Mouse (Mus musculus) R1 (cell line): ENCODE measurements around the gene Fabp7.
A peak's percentile ranks its signal among the peaks of the same experiment; 100 is the strongest.

Experiments used
- DNase-seq: peaks from one replicate; pipeline ENCODE4 v3.0.0-alpha.2; 2018; ENCODE audit warnings: low read depth, low spot score

The Fabp7 gene

GRCm38 (mm10) chr10:57799486-57799885, 14.8 kb downstream of the Fabp7 start:
- no peak for DNase-seq

- DNase-seq, result no peak
Measured at GRCm38 (mm10) chr10:57807754-57808153, 23.1 kb downstream of the Fabp7 start.

- no peak for DNase-seq
Measured at GRCm38 (mm10) chr10:57812161-57812856, 27.6 kb downstream of the Fabp7 start.

- no peak for DNase-seq
Measured at GRCm38 (mm10) chr10:57814295-57814694, 29.6 kb downstream of the Fabp7 start.

GRCm38 (mm10) chr10:57815869-57816268, 31.2 kb downstream of the Fabp7 start:
- no peak for DNase-seq

GRCm38 (mm10) chr10:57819209-57819608, 34.5 kb downstream of the Fabp7 start:
- no peak for DNase-seq

- no peak for DNase-seq
Measured at GRCm38 (mm10) chr10:57822473-57822872, 37.8 kb downstream of the Fabp7 start.

GRCm38 (mm10) chr10:57828649-57829048, 44.0 kb downstream of the Fabp7 start:
- peak; percentile 2 for DNase-seq

- no peak for DNase-seq
Measured at GRCm38 (mm10) chr10:57829621-57830020, 44.9 kb downstream of the Fabp7 start.

GRCm38 (mm10) chr10:57835094-57835493, 50.4 kb downstream of the Fabp7 start:
- DNase-seq, result no peak

- no peak for DNase-seq
Measured at GRCm38 (mm10) chr10:57835982-57836381, 51.3 kb downstream of the Fabp7 start.
